Mouse (Mus musculus): ENCODE measurements around the gene Slc9b1.

Gene Slc9b1

DNA sequence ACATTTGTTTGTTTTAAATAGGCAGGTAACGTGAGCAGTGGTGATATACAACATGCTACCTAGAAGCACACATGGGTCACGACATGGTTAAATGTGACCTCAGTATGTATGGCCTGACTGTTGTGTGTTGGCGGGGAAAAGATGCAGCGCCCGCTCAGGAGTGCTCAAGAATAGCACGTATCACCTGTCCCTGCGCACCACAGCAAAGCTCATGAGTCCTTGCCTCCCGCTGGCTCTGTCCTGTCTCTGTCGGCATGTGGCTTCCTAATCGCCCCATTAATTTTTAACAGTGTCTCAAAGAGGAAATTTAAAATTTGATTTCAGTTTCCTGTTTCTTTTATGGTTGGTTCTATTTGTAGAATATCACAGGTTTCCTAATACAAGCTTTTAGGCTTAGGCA lies 29.6 kb downstream of the Slc9b1 start:
- intact Hi-C loops (cut with DNase I): no loop called here

DNA sequence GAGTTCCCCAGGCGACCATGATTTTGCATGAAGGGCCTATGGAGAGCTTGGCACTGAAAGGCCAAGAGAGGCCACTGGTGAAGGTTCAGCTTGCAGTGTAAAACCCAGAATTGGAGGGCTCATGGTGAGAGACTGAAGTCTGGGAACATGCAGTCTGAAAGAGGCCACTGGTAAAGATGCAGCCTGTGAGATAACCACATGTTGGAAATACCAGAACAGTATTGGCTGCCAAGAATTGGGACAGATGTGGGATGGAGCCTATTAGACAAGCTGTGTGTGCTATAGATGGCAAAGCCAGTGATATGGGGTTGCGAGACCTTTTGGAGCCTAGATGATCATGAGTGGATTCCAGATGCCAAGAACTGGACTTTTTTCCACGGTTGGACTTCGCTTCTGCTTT lies 32.0 kb downstream of the Slc9b1 start:
- intact Hi-C loops (cut with DNase I): no loop called here

DNA sequence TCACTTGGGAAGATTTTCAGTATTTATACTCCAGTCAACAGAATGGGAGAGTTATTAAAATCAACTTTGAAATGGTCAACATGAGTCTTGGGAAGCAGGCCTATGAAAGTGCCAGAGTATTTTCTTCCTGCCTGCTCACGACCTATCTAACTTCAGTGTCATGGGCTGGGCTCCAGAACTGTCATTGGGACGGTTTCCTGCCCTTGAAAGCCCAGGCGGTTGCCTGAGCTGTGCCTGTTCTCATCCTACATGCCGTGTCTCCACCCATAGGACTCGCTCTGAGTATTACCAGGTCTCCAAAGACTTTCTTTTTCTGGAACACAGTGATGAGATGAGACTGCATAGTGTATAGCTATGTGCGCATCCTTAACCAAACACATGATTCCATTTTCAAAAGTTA lies 45.4 kb downstream of the Slc9b1 start:
- intact Hi-C loops (cut with DNase I): no loop called here

DNA sequence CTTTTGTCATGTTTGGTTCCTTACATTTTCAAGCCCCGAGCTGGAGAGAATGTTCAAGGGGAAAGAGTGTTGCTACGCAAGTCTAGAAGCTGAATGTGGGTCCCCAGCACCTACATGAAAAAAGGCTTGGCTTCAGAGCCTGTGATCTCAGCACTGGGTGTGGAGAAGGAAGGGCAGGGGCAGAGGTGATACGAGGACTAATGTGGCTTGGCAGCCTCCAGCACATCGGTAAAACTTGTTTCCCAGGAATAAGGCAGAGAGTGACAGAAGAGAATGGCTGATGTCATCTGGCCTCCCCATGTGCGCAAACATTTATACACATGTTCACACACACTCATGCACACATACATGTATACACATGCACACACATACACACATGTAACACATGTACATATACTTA lies 47.3 kb downstream of the Slc9b1 start:
- intact Hi-C loops (cut with DNase I): no loop called here

DNA sequence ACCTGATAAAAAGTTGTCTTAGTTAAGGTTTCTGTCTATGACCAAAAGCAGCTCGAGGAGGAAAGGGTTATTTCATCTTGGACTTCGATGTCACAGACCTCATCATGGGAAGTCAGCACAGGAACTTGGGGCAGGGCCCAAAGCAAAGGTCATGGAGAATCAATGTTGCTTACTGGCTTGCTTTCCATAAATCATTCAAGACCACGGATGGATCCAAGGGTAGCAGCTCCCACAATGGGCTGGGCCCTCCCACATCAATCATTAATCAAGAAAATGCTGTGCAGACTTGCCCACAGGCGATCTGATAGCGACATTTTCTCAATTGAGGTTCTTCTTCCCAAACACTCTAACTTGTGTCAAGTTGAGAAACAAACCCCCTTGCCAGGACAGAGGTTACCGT lies 48.3 kb downstream of the Slc9b1 start:
- intact Hi-C loops (cut with DNase I): no loop called here

DNA sequence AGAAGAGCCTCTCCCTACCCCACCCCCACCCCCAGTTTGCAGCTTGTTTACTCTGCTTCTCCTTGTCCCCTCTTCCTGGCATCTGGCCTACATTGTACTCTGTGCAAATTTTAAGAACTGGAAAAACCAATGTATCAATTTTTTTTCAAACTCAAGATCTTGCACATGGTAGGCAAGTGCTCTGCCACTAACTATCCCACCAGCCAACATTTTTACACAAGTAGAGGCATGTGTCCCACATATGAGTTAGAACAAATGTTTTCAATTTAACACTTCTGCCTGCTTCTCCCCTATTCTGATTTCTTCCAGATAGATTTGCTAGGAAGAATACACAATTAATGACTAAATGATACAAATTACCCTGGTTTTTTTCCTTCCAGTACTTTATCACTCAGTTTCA lies 49.3 kb downstream of the Slc9b1 start:
- intact Hi-C loops (cut with DNase I): no loop called here

DNA sequence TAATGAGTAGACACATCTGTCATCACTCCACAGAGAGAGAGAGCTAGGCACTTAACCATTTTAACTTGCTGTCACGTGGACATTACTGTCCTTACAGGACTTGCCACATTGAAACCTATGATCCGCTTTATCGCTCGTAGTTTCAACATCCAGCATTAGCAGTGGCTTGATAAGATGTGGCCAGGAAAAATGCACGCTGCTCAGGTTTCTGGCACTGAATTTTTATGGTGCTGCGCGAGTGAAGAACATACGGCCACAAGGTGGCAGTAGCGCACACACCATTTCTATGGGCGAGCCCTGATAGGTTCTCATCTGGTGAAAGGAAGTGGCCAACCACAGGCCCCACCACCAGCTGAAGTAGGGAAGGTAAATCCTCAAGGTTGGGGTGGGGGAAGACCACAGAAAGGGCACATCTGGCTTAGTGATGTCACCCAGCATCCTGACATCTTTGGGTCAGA lies 54.4 kb downstream of the Slc9b1 start:
- intact Hi-C loops (cut with DNase I): loop anchor here (5.0 kb wide), 3 partner anchors 105 to 330 kb away; no protein-coding TSS in a partner anchor

DNA sequence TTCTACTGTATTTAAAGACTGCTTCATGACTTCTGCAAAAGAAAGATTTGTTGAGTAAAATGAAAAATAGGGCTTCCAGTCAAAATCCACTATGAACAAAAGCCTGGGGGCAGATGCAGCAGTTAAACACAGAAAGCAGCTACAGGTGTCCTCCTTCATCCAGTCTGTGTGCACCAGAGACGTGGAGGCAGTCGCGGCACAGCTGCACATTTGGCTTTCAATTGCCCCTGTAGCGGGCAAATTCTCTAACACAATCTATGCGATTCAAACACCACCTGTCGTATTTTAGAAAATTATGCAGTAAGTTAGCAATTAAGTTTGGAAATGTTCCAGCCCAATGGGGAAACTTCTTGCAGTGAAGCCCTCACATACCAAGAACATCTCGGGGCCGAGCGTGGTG lies 55.4 kb downstream of the Slc9b1 start:
- intact Hi-C loops (cut with DNase I): loop anchor here (5.0 kb wide), 3 partner anchors 104 to 329 kb away; no protein-coding TSS in a partner anchor

DNA sequence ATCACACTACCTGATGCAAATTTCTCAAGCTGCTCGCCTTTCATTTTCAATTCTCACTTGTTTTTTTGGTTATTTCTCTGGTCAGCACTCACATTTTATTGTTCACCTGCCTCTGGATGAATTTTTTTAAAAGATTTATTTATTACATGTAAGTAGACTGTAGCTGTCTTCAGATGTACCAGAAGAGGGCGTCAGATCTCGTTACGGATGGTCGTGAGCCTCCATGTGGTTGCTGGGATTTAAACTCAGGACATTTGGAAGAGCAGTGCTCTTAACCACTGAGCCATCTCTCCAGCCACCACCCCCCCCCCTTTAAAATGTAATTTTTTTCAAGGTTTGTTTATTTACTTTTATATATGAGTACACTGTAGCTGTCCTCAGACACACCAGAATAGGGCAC lies 56.0 kb downstream of the Slc9b1 start:
- intact Hi-C loops (cut with DNase I): loop anchor here (5.0 kb wide), 3 partner anchors 103 to 328 kb away; no protein-coding TSS in a partner anchor

DNA sequence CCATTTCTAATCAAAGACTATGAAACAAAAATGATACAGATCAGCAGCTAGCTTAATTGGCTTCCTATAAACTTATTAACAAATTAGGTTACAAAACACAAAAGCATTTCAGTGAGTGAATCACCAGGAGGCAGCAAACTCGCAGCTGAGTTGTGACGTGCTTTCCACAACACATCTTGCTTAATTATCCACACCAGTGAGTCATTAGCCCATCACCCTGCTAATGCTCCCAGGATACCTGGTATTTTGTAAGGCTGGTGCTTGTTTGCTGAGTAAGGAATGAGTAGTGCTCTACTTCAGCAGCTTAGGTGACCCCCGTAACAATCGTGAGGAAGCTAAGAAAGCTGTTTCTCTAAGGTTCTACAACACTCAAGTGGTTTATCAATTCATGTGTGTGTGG lies 56.8 kb downstream of the Slc9b1 start:
- intact Hi-C loops (cut with DNase I): loop anchor here (5.0 kb wide), 3 partner anchors 103 to 328 kb away; no protein-coding TSS in a partner anchor

DNA sequence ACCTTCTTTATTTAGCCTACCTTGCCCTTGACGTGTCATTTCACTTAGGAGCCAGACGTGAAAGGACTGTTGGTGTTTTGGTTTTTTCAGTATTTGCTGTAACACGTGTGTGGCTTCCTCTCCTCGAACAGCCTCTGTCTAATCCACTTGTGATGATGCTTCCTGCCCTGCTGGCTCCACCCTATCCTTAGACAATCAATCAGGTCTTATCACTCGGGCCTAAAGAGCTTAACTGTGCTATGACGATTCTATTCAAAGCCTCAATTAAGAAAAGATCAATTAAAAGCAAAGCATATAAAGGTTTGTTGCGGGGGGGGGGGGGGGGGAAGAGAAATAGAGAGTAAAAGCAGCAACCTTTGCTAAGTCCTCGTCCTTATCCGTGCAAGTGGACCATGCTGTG lies 59.5 kb downstream of the Slc9b1 start:
- intact Hi-C loops (cut with DNase I): no loop called here

DNA sequence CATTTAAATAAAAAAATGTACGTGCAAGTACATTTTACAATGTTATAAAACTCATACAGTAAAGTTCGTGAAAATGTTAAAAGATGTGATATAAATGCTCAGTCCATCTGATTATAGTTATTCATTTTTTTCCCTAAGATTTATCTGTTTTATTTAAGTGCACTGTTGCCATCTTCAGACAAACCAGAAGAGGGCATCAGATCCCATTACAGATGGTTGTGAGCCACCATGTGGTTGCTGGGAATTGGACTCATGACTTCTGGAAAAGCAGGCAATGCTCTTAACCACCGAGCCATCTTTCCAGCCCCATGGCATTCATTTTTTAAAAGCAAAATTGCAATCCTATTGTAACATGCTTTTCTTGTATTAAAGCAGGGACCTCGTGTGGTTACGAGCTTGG lies 61.4 kb downstream of the Slc9b1 start:
- intact Hi-C loops (cut with DNase I): no loop called here

DNA sequence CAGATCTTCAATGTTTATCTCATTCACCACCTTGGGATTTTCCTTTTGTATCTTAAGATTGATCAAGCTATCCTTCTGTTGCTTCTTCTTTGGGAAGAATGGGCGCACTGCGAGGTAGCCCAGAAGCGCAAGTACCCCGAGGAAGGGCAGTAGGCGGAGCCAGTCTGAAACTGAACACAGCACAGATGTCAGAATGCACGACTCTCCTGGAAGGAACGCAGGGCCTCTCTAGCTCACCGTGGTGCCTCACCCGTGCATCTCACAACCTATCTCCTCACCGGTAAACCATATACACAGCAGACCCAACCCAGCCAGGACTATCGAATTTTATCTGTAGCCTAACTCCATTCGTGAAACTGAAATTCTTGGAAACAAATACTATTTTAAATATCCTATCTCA lies 63.2 kb downstream of the Slc9b1 start:
- intact Hi-C loops (cut with DNase I): no loop called here

DNA sequence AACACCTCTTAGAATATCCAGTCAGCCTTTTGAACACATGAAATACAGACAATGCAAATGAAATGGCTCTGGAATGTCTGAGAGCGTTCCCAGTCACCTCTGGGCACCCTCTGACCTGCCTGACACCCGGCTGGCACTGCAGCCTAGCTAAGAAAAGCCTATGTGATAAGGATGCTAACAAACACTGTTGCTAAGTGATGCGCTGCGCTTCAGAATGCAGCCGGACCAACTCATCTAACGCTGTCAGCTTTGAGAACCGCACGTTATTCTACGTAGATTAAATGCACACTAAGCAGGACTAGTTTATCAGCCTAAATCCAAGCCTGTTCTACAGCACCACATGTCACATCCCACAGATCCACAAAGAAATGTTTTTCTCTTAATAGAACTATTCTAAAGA lies 64.0 kb downstream of the Slc9b1 start:
- intact Hi-C loops (cut with DNase I): no loop called here

DNA sequence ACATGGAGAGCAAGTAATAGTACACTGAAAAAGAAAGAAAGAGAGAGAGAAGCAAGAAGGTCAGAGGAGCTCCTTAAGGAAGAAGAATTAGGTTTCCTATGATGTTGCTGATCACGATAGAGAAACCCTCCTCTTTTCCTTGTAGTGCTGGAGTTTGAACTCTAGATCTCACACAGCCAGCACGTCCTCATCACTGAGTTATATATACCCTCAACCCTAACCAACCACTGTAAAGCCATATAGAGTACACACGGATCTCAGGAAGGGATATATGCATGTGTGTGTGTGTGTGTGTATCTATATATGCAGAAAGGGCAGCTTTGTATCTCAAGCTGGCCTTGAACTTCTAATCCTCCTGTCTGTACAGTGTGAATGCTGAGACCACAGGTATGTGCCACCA lies 69.4 kb downstream of the Slc9b1 start:
- intact Hi-C loops (cut with DNase I): no loop called here

DNA sequence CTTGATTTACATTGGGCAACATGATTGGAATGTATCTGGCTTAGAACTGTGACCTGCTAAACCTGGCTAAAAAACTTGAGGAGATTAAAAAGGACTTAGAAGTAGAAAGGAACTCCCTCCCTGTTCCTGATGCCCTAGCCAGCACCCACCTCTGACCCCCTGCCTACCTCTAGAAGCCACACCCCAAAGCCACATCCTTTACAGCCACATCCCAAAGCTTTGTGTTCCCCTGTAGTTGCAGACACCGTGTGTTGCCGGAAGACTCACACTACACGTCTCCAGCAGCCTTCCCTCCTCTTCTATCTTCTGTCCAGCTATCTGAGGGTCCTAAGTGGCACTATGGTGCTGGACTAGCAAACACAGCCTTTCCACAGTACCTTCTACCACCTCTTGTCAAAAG lies 70.0 kb downstream of the Slc9b1 start:
- intact Hi-C loops (cut with DNase I): no loop called here

DNA sequence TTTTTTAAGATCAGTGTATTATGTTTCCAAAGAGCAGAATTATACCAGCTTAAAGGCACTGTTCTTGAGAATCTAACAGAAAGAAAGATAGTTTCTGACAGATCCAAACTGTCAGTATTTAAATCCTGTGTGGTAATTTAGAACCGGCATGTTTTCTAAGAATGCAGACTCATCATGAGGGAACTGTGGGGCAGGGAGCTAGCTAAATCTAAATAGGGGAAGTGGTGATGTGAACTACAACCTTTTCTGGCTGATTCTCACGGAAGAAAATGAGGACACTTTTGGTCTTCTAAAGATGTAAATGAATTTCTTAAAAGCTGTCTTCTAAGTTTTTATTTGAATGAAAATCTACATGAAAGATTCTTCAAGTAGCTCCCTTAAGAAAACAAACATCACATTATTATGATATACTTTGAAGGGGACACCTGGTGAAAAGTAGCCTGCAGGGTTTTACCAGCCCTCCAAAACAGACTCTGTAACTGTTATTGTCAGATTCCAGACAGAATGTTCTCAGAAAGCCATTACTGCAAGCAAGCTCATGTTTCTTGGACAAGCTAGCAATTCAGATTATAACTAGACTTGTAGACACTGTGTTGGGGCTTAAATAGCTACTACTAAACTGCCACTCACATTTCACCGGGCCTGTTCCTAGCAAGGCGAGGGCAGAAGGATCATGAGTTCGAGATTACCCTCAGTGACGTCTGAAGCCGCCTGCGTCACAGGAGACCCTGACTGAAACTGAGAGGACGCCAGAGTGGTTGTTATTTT lies 72.9 kb downstream of the Slc9b1 start:
- intact Hi-C loops (cut with DNase I): no loop called here

DNA sequence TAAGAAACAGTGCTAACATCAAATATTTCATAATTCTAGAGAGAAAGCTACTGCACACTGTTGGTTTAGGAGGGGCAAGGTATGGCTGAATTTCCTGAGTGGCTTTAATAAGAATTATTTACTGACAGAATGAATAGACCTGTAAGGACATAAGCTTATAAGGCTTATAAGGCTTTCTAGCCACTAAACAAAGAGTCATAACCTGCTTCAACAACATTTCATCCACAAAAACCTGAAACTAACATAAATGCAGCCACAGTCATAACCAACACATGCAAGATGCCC lies 73.4 kb downstream of the Slc9b1 start:
- intact Hi-C loops (cut with DNase I): no loop called here

DNA sequence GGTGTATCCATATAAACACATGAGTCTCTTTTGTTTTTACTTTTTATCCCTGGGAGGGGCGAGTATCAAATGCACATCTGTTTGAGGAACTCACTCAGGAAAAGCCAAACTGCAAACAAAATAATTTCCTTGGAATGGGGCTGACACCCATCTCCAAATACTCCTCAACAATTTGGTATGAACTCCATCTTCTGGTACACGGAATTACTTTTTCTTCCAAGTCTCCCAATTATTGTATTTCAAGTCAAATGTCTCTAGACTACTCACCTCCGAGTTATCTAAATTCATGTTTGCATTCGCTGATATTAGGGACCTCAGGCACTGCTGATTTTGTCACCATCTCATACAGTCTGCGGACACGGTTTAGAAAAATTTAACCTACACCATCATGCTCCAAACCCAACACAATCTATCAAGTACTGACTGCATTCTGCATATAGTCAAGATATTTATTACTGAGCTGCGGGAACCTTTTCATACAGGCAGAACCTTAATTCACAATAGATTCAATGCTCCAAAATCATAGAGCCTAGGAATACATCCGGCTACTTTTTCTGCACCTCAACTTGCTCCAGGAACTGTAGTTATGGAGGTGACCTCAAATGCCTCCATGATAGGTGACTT lies 74.5 kb downstream of the Slc9b1 start:
- intact Hi-C loops (cut with DNase I): no loop called here

DNA sequence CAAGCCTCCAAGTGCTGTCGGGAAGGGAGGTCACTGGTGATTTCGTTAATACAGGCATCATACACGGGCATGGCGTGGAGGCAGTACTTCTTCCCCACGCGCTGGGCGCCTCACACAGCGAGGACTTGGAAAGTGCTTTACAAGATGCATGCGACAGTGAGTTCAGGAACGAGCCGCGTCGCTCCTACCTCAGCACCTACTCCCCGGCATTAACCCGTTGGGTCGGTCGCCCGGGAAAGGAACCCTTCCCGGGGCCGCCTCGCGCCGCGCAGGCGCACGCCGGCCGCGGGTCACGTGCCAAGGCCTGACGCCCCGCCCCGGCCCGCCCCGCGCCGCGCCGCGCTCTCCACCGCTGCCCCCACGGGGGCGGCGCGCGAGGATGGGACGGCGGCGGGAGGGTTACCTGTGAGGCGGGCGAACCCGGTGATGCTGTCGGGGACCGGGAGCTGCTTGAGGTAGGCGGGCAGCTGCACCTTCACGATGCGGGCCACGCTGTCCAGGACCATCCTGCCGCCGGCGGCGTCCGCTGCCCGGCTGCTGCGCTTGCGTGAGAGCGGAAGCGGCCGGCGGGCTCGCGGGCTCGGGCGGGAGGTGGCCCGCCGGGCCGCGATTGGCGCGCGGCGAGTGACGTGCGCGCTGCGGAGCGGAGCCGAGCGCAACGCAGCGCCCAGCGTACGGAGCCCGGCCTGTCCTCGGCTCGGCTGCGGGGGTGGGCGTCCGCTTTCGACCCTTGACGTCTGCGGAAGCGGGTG lies 75.2 kb downstream of the Slc9b1 start:
- intact Hi-C loops (cut with DNase I): no loop called here

DNA sequence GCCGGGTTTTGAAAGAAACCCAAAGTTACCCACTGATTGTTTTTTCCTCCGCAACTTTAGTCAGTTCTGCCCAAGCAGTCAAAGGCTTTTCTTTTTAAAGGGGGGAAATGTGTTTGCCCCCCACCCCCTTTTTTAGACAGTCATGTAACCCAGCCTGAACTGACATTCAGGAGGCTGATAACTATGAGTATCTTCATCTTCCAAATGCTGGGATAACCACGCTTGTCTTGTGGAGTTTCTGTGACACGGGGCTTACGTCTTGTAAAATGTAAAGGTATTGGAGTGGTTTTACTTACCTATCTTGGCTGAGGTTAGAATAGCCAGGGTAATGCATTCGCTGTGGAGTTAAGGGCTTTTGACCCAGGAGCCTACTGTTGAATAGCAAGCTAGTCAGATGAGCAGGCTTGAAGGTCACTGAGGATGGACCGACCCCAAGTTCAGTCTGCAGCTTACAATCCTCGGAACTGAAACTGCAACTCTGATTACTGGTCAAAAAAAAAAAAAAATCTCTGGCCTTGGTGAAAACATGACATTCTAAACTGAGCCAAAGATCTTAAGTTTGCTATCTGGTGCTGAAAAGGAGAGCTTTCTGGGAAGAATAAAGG lies 75.9 kb downstream of the Slc9b1 start, which contains the start of gene Cisd2:
TSS of gene Cisd2 (minus strand) at position 318 of the 605 bp plus-strand sequence.
- intact Hi-C loops (cut with DNase I): loop anchor here (2.0 kb wide), 1 partner anchor 15 kb away; the partner anchor contains the start of gene Ube2d3
